Mouse (Mus musculus): ENCODE data around the gene Dusp9. TPM values are rescaled to one million over a fixed set of nuclear protein-coding genes. Genes with fewer than 3 reads are reported as not detected.

Dusp9 gene
- polyA plus RNA-seq, 1 experiment: 8.1 TPM

- Histone ChIP-seq H3K4me3 (replicated peaks; ENCODE audit: control insufficient read depth, low read depth, low read length) (no peak overlapping the region), H3K27ac (ENCODE audit: control insufficient read depth, insufficient read depth, low read depth, low read length, poor library complexity) (no peak overlapping the region), H3K4me1 (ENCODE audit: control insufficient read depth, insufficient read depth, low read length) (no peaks in the 10 kb centered on the region)
- WGBS: 63% methylated on average over 2 of the region's 2 CpGs
- TF ChIP-seq CTCF (IDR thresholded peaks at IDR 0.05; ENCODE audit: control insufficient read depth, insufficient read depth, low read length) (no peak), POLR2A (IDR thresholded peaks at IDR 0.05; ENCODE audit: borderline replicate concordance, control insufficient read depth, low read depth, low read length) (no peak)
Measured at GRCm38 (mm10) chrX:73619890-73620289, 19.3 kb upstream of the Dusp9 start.

GRCm38 (mm10) chrX:73626981-73627380 lies 12.2 kb upstream of the Dusp9 start:
- Histone ChIP-seq H3K27ac (ENCODE audit: control insufficient read depth, insufficient read depth, low read depth, low read length, poor library complexity) (no peak overlapping the region), H3K4me3 (replicated peaks; ENCODE audit: control insufficient read depth, low read depth, low read length) (no peak overlapping the region), H3K4me1 (ENCODE audit: control insufficient read depth, insufficient read depth, low read length) (no peaks in the 10 kb centered on the region)
- TF ChIP-seq CTCF (IDR thresholded peaks at IDR 0.05; ENCODE audit: control insufficient read depth, insufficient read depth, low read length) (no peak), POLR2A (IDR thresholded peaks at IDR 0.05; ENCODE audit: borderline replicate concordance, control insufficient read depth, low read depth, low read length) (no peak)

GRCm38 (mm10) chrX:73635425-73635824 lies 3.8 kb upstream of the Dusp9 start:
- Histone ChIP-seq H3K4me3 (replicated peaks; ENCODE audit: control insufficient read depth, low read depth, low read length) (no peak overlapping the region), H3K4me1 (ENCODE audit: control insufficient read depth, insufficient read depth, low read length) (no peaks in the 10 kb centered on the region), H3K27ac (ENCODE audit: control insufficient read depth, insufficient read depth, low read depth, low read length, poor library complexity) (no peak overlapping the region)
- TF ChIP-seq CTCF (IDR thresholded peaks at IDR 0.05; ENCODE audit: control insufficient read depth, insufficient read depth, low read length) (no peak), POLR2A (IDR thresholded peaks at IDR 0.05; ENCODE audit: borderline replicate concordance, control insufficient read depth, low read depth, low read length) (no peak)
- 10% methylated on average over 19 of the region's 19 CpGs for WGBS

- Histone ChIP-seq H3K27ac (ENCODE audit: control insufficient read depth, insufficient read depth, low read depth, low read length, poor library complexity) (no peak overlapping the region), H3K4me3 (replicated peaks; ENCODE audit: control insufficient read depth, low read depth, low read length) (no peak overlapping the region), H3K4me1 (ENCODE audit: control insufficient read depth, insufficient read depth, low read length) (no peaks in the 10 kb centered on the region)
- TF ChIP-seq CTCF (IDR thresholded peaks at IDR 0.05; ENCODE audit: control insufficient read depth, insufficient read depth, low read length): no peak
- TF ChIP-seq POLR2A (IDR thresholded peaks at IDR 0.05; ENCODE audit: borderline replicate concordance, control insufficient read depth, low read depth, low read length): no peak
- WGBS: 12% methylated on average over 19 of the region's 19 CpGs
Measured at GRCm38 (mm10) chrX:73637415-73637814, 1.8 kb upstream of the Dusp9 start.

GRCm38 (mm10) chrX:73639901-73640469 lies 766 bp downstream of the Dusp9 start:
- Histone ChIP-seq H3K4me1 (ENCODE audit: control insufficient read depth, insufficient read depth, low read length) (no peaks in the 10 kb centered on the region), H3K27ac (ENCODE audit: control insufficient read depth, insufficient read depth, low read depth, low read length, poor library complexity) (no peak overlapping the region), H3K4me3 (replicated peaks; ENCODE audit: control insufficient read depth, low read depth, low read length) (no peak overlapping the region)
- TF ChIP-seq POLR2A (IDR thresholded peaks at IDR 0.05; ENCODE audit: borderline replicate concordance, control insufficient read depth, low read depth, low read length): no peak
- no peak for TF ChIP-seq CTCF (IDR thresholded peaks at IDR 0.05; ENCODE audit: control insufficient read depth, insufficient read depth, low read length)
- 13% methylated on average over 41 of the region's 41 CpGs for WGBS

GRCm38 (mm10) chrX:73645121-73645520 lies 5.9 kb downstream of the Dusp9 start:
- TF ChIP-seq POLR2A (IDR thresholded peaks at IDR 0.05; ENCODE audit: borderline replicate concordance, control insufficient read depth, low read depth, low read length) (no peak), CTCF (IDR thresholded peaks at IDR 0.05; ENCODE audit: control insufficient read depth, insufficient read depth, low read length) (no peak)
- H3K4me1 ChIP-seq (ENCODE audit: control insufficient read depth, insufficient read depth, low read length): no peaks in the 10 kb centered on the region
- 60% methylated on average over 4 of the region's 4 CpGs for WGBS
- H3K27ac ChIP-seq (ENCODE audit: control insufficient read depth, insufficient read depth, low read depth, low read length, poor library complexity): no peak overlapping the region
- no peak overlapping the region for H3K4me3 ChIP-seq (replicated peaks; ENCODE audit: control insufficient read depth, low read depth, low read length)

- 84% methylated on average over 3 of the region's 3 CpGs for WGBS
- H3K27ac ChIP-seq (ENCODE audit: control insufficient read depth, insufficient read depth, low read depth, low read length, poor library complexity): no peak overlapping the region
- H3K4me3 ChIP-seq (replicated peaks; ENCODE audit: control insufficient read depth, low read depth, low read length): no peak overlapping the region
- no peak for TF ChIP-seq POLR2A (IDR thresholded peaks at IDR 0.05; ENCODE audit: borderline replicate concordance, control insufficient read depth, low read depth, low read length)
- no peak for TF ChIP-seq CTCF (IDR thresholded peaks at IDR 0.05; ENCODE audit: control insufficient read depth, insufficient read depth, low read length)
- peaks cover under 1% of the 10 kb centered on the region; the same call in 1 of the 2 replicates for H3K4me1 ChIP-seq (ENCODE audit: control insufficient read depth, insufficient read depth, low read length)
Measured at GRCm38 (mm10) chrX:73650869-73651268, 11.7 kb downstream of the Dusp9 start.

GRCm38 (mm10) chrX:73653392-73653791 lies 14.2 kb downstream of the Dusp9 start:
- no peak overlapping the region for H3K27ac ChIP-seq (ENCODE audit: control insufficient read depth, insufficient read depth, low read depth, low read length, poor library complexity)
- 61% methylated on average over 6 of the region's 6 CpGs for WGBS
- no peak overlapping the region for H3K4me3 ChIP-seq (replicated peaks; ENCODE audit: control insufficient read depth, low read depth, low read length)
- TF ChIP-seq POLR2A (IDR thresholded peaks at IDR 0.05; ENCODE audit: borderline replicate concordance, control insufficient read depth, low read depth, low read length): no peak
- no peak for TF ChIP-seq CTCF (IDR thresholded peaks at IDR 0.05; ENCODE audit: control insufficient read depth, insufficient read depth, low read length)
- H3K4me1 ChIP-seq (ENCODE audit: control insufficient read depth, insufficient read depth, low read length): peaks cover 1% of the 10 kb centered on the region; the same call in 1 of the 2 replicates

- no peak overlapping the region for H3K4me3 ChIP-seq (replicated peaks; ENCODE audit: control insufficient read depth, low read depth, low read length)
- peaks cover 1% of the 10 kb centered on the region; the same call in 1 of the 2 replicates for H3K4me1 ChIP-seq (ENCODE audit: control insufficient read depth, insufficient read depth, low read length)
- no peak overlapping the region for H3K27ac ChIP-seq (ENCODE audit: control insufficient read depth, insufficient read depth, low read depth, low read length, poor library complexity)
- 23% methylated on average over 6 of the region's 6 CpGs for WGBS
- TF ChIP-seq CTCF (IDR thresholded peaks at IDR 0.05; ENCODE audit: control insufficient read depth, insufficient read depth, low read length) (peak; percentile 92), POLR2A (IDR thresholded peaks at IDR 0.05; ENCODE audit: borderline replicate concordance, control insufficient read depth, low read depth, low read length) (no peak)
Measured at GRCm38 (mm10) chrX:73654177-73654576, 15.0 kb downstream of the Dusp9 start.

Measured in bone marrow, adult 2 months (tissue).